Mouse (Mus musculus): ENCODE data around the gene Cd80. TPM values are rescaled to one million over a fixed set of nuclear protein-coding genes. Genes with fewer than 3 reads are reported as not detected.

The Cd80 gene
- total RNA-seq, 2 experiments from 2014 or later: 0.25 to 0.77 TPM

GRCm38 (mm10) chr16:38521211-38521987, 66.0 kb downstream of the Cd80 start:
- ATAC-seq (replicated peaks; ENCODE audit: poor library complexity): no peak

- peak; percentile 97 for ATAC-seq (replicated peaks; ENCODE audit: poor library complexity)
These were observed 67.0 kb downstream of the Cd80 start, which contains the start of gene Timmdc1 for GRCm38 (mm10) chr16:38522129-38523084. TSS of gene Timmdc1 (minus strand) at chr16:38522663.

- no peak for ATAC-seq (replicated peaks; ENCODE audit: poor library complexity)
These were observed 70.9 kb downstream of the Cd80 start for GRCm38 (mm10) chr16:38526264-38526663.

GRCm38 (mm10) chr16:38536544-38537146, 81.3 kb downstream of the Cd80 start:
- ATAC-seq (replicated peaks; ENCODE audit: poor library complexity): peak; percentile 100

- no peak for ATAC-seq (replicated peaks; ENCODE audit: poor library complexity)
These were observed 83.5 kb downstream of the Cd80 start for GRCm38 (mm10) chr16:38538716-38539380.

Other genes with a start within 250 kb of the Cd80 start
- gene Nr1i2, start 160.7 kb upstream of the Cd80 start, total RNA-seq (2015): not detected in 2 replicates
- gene Nr1i2, start 160.7 kb upstream of the Cd80 start, total RNA-seq (2017): not detected in 2 replicates
- gene Maats1, start 113.4 kb upstream of the Cd80 start, total RNA-seq (2015): not detected in 2 replicates
- not detected in 2 replicates for gene Maats1, start 113.4 kb upstream of the Cd80 start, total RNA-seq (2017)
- gene Cox17, start 108.6 kb upstream of the Cd80 start, total RNA-seq (2015): 95.3 and 110 TPM in 2 replicates
- 294 and 340 TPM in 2 replicates for gene Cox17, start 108.6 kb upstream of the Cd80 start, total RNA-seq (2017)
- not detected in 2 replicates for gene Gm21987, start 108.5 kb upstream of the Cd80 start, total RNA-seq (2015)
- gene Gm21987, start 108.5 kb upstream of the Cd80 start, total RNA-seq (2017): not detected in 2 replicates
- 0.27 and 0.62 TPM in 2 replicates for gene Popdc2, start 93.4 kb upstream of the Cd80 start, total RNA-seq (2015)
- not detected in 2 replicates for gene Popdc2, start 93.4 kb upstream of the Cd80 start, total RNA-seq (2017)
- not detected in 2 replicates for gene Pla1a, start 22.4 kb upstream of the Cd80 start, total RNA-seq (2015)
- not detected in 2 replicates for gene Pla1a, start 22.4 kb upstream of the Cd80 start, total RNA-seq (2017)
- 22.9 and 23.5 TPM in 2 replicates for gene Adprh, start 2.9 kb upstream of the Cd80 start, total RNA-seq (2015)
- gene Adprh, start 2.9 kb upstream of the Cd80 start, total RNA-seq (2017): 14.9 and 16.0 TPM in 2 replicates
- gene Timmdc1, start 67.1 kb downstream of the Cd80 start, total RNA-seq (2015): 7.0 and 9.2 TPM in 2 replicates
- 37.1 and 39.0 TPM in 2 replicates for gene Timmdc1, start 67.1 kb downstream of the Cd80 start, total RNA-seq (2017)
- 41.1 and 43.1 TPM in 2 replicates for gene Poglut1, start 94.7 kb downstream of the Cd80 start, total RNA-seq (2015)
- 19.5 and 20.6 TPM in 2 replicates for gene Poglut1, start 94.7 kb downstream of the Cd80 start, total RNA-seq (2017)
- 129 and 146 TPM in 2 replicates for gene Tmem39a, start 103.1 kb downstream of the Cd80 start, total RNA-seq (2015)
- 84.5 and 107 TPM in 2 replicates for gene Tmem39a, start 103.1 kb downstream of the Cd80 start, total RNA-seq (2017)